Mouse (Mus musculus): ENCODE measurements around the gene Pakap.

Gene Pakap

GRCm38 (mm10) chr4:57715849-57716248, 147.9 kb downstream of the Pakap start:
- no peak for DNase-seq (ENCODE audit: low spot score in 2 of 2)

GRCm38 (mm10) chr4:57716735-57717134, 148.8 kb downstream of the Pakap start:
- DNase-seq (ENCODE audit: low spot score in 2 of 2) = no peak

DNA sequence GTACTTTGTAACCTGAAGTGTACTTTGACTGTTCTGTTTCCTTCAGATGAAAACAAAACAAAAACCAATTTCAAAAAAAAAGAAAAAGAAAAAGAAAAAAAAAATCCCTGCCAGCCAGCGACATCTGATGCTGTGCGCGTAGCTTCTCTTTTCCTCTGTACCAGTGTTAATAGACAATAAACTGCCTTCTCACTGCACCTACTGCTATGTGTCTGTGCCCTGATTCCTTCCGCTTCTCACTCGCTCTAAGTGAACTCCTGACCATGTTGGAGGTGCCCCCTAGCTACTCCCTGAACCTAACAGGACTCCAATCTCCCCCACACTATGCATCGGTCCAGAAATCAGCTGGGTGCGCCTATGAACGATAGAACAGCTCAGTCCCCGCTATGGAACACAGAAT, 149.4 kb downstream of the Pakap start, which contains the start of gene Akap2:
Akap2 (plus strand) TSS at position 304 of the 400 bp plus-strand sequence.
- DNase-seq (ENCODE audit: low spot score in 2 of 2) = no peak

- DNase-seq (ENCODE audit: low spot score in 2 of 2) = no peak
Measured at GRCm38 (mm10) chr4:57719370-57719769, 151.4 kb downstream of the Pakap start.

DNA sequence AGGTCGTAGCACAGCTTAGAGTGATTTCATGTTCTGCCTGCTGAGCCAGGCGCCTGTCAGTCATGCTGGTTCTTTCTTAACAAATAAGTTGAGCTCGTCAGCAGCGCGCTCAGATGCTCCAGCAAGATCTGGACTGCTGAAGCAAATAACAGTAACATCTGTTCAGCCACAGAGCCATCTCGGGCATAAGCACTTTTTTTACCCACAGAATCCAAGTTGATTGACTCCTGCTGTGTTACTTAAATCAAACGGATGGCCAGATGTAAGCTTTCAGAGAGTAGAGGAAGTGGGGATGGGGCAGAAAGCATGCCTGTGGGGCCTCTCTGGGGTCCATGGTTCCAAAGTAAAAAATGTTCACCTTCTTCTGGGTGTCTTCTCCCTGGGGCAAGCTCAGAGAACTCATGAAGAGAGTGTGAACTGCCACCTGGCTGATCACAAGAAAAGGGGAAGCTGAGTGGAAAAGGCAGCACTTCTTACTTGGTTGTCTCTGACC, 152.9 kb downstream of the Pakap start:
- DNase-seq (ENCODE audit: low spot score in 2 of 2) = no peak

DNA sequence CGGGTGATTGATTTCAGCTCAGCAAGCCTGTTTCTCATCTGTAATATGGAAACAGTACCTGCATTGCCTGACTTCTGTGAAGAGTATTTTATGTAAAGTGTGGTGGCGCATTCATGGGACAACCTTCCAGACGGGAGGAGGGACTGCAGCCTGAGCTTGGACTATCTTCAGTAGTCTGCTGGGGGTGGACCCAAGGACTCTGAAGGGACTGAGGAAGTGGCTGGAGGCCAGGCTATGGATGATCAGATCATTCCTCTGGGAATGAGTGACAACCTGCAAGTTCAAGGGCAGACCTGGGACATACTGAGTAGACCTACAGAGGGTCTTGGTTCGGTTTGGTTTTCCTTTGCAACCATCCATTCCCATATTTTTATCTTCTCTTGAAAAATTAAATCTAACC, 154.3 kb downstream of the Pakap start:
- DNase-seq (ENCODE audit: low spot score in 2 of 2) = no peak

DNA sequence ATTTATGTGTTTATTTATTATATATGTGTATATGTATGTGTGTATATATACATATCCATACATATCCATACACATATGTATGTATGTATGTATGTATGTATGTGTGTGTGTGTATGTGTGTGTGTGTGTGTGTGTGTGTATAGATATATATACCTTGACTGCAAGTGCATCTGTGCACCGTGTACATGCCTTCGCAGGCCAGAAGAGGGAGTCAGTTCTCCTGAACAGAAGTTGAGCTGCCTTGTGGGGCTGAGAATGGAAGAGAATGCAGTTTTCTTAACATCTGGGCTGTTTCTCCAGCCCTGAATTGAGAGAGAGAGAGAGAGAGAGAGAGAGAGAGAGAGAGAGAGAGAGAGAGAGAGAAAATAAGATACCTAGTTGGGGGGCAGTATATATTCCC, 155.7 kb downstream of the Pakap start:
- DNase-seq (ENCODE audit: low spot score in 2 of 2) = no peak

DNA sequence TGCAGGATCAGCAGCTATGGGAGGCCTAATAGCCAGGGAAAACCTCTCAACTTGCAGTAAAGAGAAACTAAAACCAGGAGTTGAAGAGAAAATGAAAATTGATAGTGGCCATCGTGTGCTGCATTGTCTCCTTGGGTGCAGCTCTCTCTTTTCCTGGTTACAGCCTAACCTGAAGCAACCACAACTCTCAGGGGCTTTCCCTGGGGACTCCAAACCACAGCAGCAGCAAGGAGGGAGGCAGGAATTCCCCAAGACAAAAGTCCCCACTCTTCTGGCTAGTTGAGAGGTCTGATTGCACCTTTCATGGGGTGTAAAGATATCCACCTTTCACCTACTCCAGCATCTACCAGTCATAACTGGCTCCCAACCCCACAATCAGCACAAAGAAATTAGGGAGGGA, 157.6 kb downstream of the Pakap start:
- no peak for DNase-seq (ENCODE audit: low spot score in 2 of 2)

- no peak for DNase-seq (ENCODE audit: low spot score in 2 of 2)
Measured at GRCm38 (mm10) chr4:57728611-57729183, 160.7 kb downstream of the Pakap start.

DNA sequence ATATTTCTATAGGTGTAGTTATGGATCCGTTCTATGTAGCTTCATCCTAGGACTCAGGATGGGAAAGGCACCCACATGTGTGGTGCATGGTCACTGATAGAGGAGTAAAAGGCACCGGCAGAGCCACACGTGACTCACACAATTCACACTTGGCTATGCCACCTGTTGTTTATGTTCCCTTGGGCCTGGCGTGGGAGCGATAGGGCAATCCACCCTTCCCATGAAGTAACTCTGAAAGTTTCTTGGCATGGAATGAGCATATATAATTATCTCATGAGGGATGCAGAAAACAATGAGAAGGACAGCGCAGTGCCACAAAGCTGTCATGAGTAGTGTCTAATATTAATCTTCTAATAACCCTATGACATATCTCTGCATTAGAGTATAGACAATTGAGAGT, 162.1 kb downstream of the Pakap start:
- no peak for DNase-seq (ENCODE audit: low spot score in 2 of 2)

- DNase-seq (ENCODE audit: low spot score in 2 of 2) = no peak
Measured at GRCm38 (mm10) chr4:57730801-57731598, 163.0 kb downstream of the Pakap start.

GRCm38 (mm10) chr4:57732351-57732750, 164.4 kb downstream of the Pakap start:
- no peak for DNase-seq (ENCODE audit: low spot score in 2 of 2)

DNA sequence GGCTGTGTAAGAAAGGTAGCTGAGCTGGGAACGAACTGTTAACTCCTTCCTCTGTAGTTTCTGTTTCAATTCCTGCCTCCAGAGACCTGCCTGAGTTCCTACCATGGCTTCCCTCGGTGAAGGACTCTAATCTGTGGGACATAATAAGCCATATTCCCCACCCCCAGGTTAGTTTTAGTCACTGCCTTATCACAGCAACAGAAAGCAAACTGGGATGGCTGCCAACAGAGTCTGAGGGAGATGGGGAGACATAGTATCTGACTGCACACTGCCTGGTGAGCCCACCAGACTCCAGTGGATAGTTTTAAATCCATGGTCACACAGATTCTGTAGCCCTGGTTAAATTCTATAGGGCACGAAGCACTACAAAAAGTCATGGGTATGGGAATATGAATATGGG, 165.5 kb downstream of the Pakap start:
- DNase-seq (ENCODE audit: low spot score in 2 of 2) = no peak

DNA sequence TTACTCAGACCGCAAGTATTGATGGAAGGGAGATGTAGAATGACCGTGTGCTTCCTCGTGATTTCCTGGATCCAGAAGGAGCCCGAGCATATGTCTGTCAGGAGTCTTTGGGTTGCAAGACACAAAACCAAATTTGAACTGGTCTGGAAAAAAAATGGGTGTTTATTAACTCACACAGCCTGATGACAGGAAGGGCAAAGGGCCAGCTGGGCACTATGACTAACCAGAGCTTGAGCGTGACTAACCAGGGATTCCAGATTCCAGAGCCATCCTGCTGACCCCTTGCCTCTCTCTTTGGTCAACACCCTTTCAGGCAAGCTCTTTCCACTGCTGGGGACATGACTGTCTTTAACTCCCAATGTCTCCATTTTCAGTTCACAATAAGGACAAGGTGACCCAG, 167.4 kb downstream of the Pakap start:
- DNase-seq (ENCODE audit: low spot score in 2 of 2) = no peak

DNA sequence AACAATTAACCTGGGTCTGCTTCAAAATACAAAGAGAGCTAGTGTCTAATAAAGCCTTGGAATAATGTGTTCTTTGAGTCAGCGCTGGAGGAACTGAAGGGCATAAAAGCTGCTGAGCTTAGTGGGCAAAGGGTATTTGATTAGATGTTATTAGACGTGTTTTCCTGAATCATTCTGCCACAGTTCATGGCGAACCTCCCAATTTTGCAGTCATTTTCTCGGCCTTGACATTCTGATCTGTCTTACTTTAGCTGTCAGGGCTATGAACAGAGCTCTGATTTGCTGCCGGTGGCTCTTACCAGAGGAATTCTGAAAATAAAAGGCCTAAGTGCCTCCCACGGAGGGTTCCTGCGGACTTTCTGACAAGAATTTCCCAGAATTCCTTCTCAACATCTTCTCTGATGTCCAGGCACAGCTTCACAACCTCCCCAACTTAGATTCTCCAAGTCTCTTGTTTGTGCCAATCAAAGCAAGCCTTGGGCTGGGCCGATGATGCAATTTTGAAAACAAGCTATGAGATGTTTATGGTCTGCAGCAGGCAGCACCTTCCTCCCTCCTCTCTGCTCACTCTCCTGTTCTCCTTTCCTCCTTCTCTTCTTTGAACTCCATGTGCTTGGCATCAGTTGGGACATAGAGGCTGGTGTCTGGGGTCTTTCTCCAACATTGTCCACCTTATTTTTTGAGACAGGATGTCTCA, 171.0 kb downstream of the Pakap start:
- no peak for DNase-seq (ENCODE audit: low spot score in 2 of 2)

DNA sequence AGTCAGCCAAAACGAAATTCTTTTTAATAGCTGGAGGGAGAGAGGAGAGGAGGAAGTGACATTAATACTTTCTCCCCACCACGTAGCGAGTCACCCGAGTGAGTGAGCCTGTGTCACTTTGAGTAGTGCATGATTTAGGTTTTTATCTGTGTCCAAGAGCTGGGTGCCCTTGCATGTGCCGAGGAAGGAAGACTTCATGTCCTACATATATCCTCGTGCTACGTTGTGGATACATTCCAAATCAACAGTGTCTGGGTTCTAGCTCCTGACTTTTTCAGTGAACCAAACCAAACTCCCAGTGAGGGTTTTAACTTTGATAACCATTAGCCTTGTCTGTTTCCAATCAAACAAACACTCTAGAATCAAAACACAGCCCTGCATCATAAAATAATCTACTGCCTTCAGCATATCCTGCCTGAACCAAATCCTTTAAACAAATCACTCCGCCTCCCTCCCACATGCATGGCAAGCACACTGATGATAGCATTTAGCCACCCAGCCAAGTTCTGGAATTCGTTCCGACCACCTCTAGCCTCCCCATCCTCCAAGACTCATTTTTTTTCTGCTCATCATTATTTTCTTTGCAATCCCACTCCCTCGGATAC, 175.4 kb downstream of the Pakap start:
- DNase-seq (ENCODE audit: low spot score in 2 of 2) = no peak

- no peak for DNase-seq (ENCODE audit: low spot score in 2 of 2)
Measured at GRCm38 (mm10) chr4:57750651-57751050, 182.7 kb downstream of the Pakap start.

GRCm38 (mm10) chr4:57751054-57751453, 183.1 kb downstream of the Pakap start:
- DNase-seq (ENCODE audit: low spot score in 2 of 2) = no peak

GRCm38 (mm10) chr4:57751566-57751965, 183.6 kb downstream of the Pakap start:
- DNase-seq (ENCODE audit: low spot score in 2 of 2) = no peak

DNA sequence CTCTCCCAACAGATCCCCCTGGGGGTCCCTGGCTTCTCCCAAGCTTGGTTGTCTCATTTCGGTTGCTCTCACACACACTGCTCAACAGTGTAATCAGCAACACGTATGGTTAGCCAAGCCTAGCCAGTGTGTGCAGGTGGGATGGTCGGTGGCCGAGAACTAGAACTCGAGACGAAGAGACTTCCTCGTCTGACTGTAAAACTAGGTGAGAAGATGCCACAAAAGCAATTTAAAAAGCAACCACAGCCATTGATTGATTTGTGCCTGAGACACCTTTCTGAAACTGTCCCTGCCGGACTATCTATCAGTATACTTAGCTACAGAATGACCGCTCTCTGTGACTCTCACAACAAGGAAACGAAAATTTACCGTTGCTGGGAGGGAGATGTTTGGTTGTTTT, 187.1 kb downstream of the Pakap start:
- DNase-seq (ENCODE audit: low spot score in 2 of 2) = no peak

- DNase-seq (ENCODE audit: low spot score in 2 of 2) = no peak
Measured at GRCm38 (mm10) chr4:57757997-57758396, 190.0 kb downstream of the Pakap start.

DNA sequence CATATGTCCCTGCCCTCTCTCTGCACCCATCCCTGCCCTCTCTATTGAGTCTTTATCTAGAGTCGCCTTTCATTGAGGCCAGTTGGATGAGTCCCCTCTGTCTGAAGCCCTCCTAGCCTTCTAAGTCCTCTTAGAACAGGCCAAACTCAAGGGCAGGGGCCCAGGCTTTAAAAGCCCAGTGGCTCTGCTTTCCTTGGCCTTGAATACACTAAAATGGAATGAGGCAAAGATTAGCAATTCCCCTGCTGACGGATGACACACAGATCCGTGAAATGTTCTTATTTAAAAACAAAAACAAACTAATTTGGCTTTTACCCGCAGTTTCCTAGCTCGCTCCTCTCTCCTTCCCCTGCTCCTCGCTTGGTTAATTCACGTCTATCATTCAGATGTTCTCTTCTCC, 194.4 kb downstream of the Pakap start:
- DNase-seq (ENCODE audit: low spot score in 2 of 2) = no peak

Measured in urinary bladder, postnatal 4 days (tissue).